Mouse (Mus musculus) layer of hippocampus, postnatal 14 days (tissue): ENCODE data around the gene Bhlha15. TPM values are rescaled to one million over a fixed set of nuclear protein-coding genes. Genes with fewer than 3 reads are reported as not detected.

Experiments used
- DNase-seq, 2 experiments: peaks; one replicate each; pipeline ENCODE4 v3.0.0; 2021 to 2022; ENCODE audit warnings: low spot score in 2 of 2, mixed read lengths in 1 of 2
- total RNA-seq, 2 experiments: library from RNA; stranded (reverse); gene quantifications; 2 replicates each; pipeline ENCODE4 v1.2.3; 2021

Bhlha15 gene
- total RNA-seq, 2 experiments from 2014 or later = 0.45 TPM; not detected in 1

- no peak for DNase-seq
Observed at GRCm38 (mm10) chr5:144189327-144189726, 759 bp upstream of the Bhlha15 start.

- no peak for DNase-seq
Observed at GRCm38 (mm10) chr5:144191026-144191425, 940 bp downstream of the Bhlha15 start.

- no peak for DNase-seq
Observed at GRCm38 (mm10) chr5:144192673-144193072, 2.6 kb downstream of the Bhlha15 start.

GRCm38 (mm10) chr5:144194416-144194815 is 4.3 kb downstream of the Bhlha15 start:
- no peak for DNase-seq

GRCm38 (mm10) chr5:144195567-144195966 is 5.5 kb downstream of the Bhlha15 start:
- no peak for DNase-seq

GRCm38 (mm10) chr5:144200616-144201015 is 10.5 kb downstream of the Bhlha15 start:
- no peak for DNase-seq

GRCm38 (mm10) chr5:144202430-144202829 is 12.3 kb downstream of the Bhlha15 start:
- DNase-seq = no peak

- DNase-seq = no peak
Observed at GRCm38 (mm10) chr5:144203398-144203959, 13.4 kb downstream of the Bhlha15 start.

- no peak for DNase-seq
Observed at GRCm38 (mm10) chr5:144204303-144204702, 14.2 kb downstream of the Bhlha15 start.

- no peak for DNase-seq
Observed at GRCm38 (mm10) chr5:144204911-144205310, 14.8 kb downstream of the Bhlha15 start.

- no peak for DNase-seq
Observed at GRCm38 (mm10) chr5:144206069-144206468, 16.0 kb downstream of the Bhlha15 start.

- peak; percentile 49 to 55 for DNase-seq
Observed at GRCm38 (mm10) chr5:144207478-144207877, 17.4 kb downstream of the Bhlha15 start.

- peak in 1 of 2 experiments; percentile 46 for DNase-seq
Observed at GRCm38 (mm10) chr5:144214453-144214852, 24.4 kb downstream of the Bhlha15 start.

GRCm38 (mm10) chr5:144215992-144216391 is 25.9 kb downstream of the Bhlha15 start:
- DNase-seq = no peak

GRCm38 (mm10) chr5:144218061-144218460 is 28.0 kb downstream of the Bhlha15 start:
- DNase-seq = no peak

- no peak for DNase-seq
Observed at GRCm38 (mm10) chr5:144219306-144219705, 29.2 kb downstream of the Bhlha15 start.

- no peak for DNase-seq
Observed at GRCm38 (mm10) chr5:144219936-144220335, 29.9 kb downstream of the Bhlha15 start.

GRCm38 (mm10) chr5:144221305-144221704 is 31.2 kb downstream of the Bhlha15 start:
- DNase-seq = no peak

GRCm38 (mm10) chr5:144222811-144223502 is 32.9 kb downstream of the Bhlha15 start:
- peak; percentile 27 to 39 for DNase-seq

- DNase-seq = peak; percentile 93 to 96
Observed at GRCm38 (mm10) chr5:144223503-144223862, 33.4 kb downstream of the Bhlha15 start, which contains the start of gene Tecpr1. Gene Tecpr1, minus strand, starts transcription at chr5:144223615.

GRCm38 (mm10) chr5:144223899-144224816 is 34.1 kb downstream of the Bhlha15 start:
- no peak for DNase-seq

- no peak for DNase-seq
Observed at GRCm38 (mm10) chr5:144226220-144226619, 36.1 kb downstream of the Bhlha15 start.
